8 mouse cellular contexts compared by ENCODE assay signal in the genomic region with DNA sequence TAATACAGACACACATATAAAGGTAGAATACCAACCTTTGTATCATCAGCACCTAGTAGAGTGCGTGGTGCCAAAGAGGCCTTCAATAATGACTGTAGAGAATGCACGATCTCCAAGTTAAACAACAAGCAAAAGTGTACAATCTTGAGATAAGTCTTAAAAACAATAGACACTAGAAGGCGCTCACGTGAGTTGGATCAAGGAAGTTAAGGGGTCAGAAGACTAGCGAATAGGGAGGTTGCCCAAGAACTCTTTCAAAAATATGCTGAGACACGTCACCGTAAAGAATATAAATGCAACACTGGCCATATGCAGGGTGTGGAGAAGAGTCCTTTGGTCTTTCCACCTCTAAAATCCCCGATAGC. TPM values are rescaled to one million over a fixed set of nuclear protein-coding genes. Genes with fewer than 3 reads are reported as not detected.
DNase-seq lines count a peak whose midpoint lies in the region; ATAC-seq and TF ChIP-seq lines count a peak whose summit lies in the region.

No protein-coding gene starts in this region.

- H3K27ac ChIP-seq in embryonic facial prominence, embryonic 14.5 days (replicated peaks; ENCODE audit: low read depth, low read length) = peak overlapping the region; percentile 80
- peak overlapping the region; percentile 84 for H3K27ac ChIP-seq in midbrain, postnatal 0 days (ENCODE audit: low read depth, low read length)

- H3K9me3 ChIP-seq in embryonic facial prominence, embryonic 14.5 days (ENCODE audit: control insufficient read depth, low read length) = no peaks in the 10 kb centered on the region
- no peaks in the 10 kb centered on the region for H3K9me3 ChIP-seq in midbrain, postnatal 0 days (ENCODE audit: low read length)

- H3K4me3 ChIP-seq in embryonic facial prominence, embryonic 14.5 days (ENCODE audit: low read depth, low read length) = peak overlapping the region; percentile 66
- peak overlapping the region; percentile 82 for H3K4me3 ChIP-seq in midbrain, postnatal 0 days (ENCODE audit: low read depth, low read length)

- H3K36me3 ChIP-seq in embryonic facial prominence, embryonic 14.5 days (ENCODE audit: control insufficient read depth, insufficient read depth, low read length) = no peaks in the 10 kb centered on the region
- no peaks in the 10 kb centered on the region for H3K36me3 ChIP-seq in midbrain, postnatal 0 days (ENCODE audit: insufficient read depth, low read length)

- peaks cover 16% of the 10 kb centered on the region for H3K4me1 ChIP-seq in embryonic facial prominence, embryonic 14.5 days (ENCODE audit: control insufficient read depth, insufficient read depth, low read length)
- H3K4me1 ChIP-seq in midbrain, postnatal 0 days (ENCODE audit: insufficient read depth, low read length) = peaks cover 13% of the 10 kb centered on the region; the same call in 1 of the 2 replicates

- 10% methylated on average over 8 of the region's 8 CpGs for WGBS in embryonic facial prominence, embryonic 14.5 days
- 8% methylated on average over 8 of the region's 8 CpGs for WGBS in midbrain, postnatal 0 days

- TF ChIP-seq CTCF in midbrain, postnatal 0 days (IDR thresholded peaks at IDR 0.05) = peak; percentile 49

- no peak for ATAC-seq in embryonic facial prominence, embryonic 14.5 days (ENCODE audit: low read depth)
- no peak for ATAC-seq in midbrain, postnatal 0 days (ENCODE audit: low FRiP score)

- peak overlapping the region; percentile 81 for H3K9ac ChIP-seq in embryonic facial prominence, embryonic 14.5 days (ENCODE audit: low read depth, low read length)
- H3K9ac ChIP-seq in midbrain, postnatal 0 days (replicated peaks; ENCODE audit: low read length, poor library complexity, severe bottlenecking) = peak overlapping the region; percentile 91

- H3K27me3 ChIP-seq in embryonic facial prominence, embryonic 14.5 days (replicated peaks; ENCODE audit: control insufficient read depth, insufficient read depth, low read length) = no peaks in the 10 kb centered on the region
- no peaks in the 10 kb centered on the region for H3K27me3 ChIP-seq in midbrain, postnatal 0 days (ENCODE audit: insufficient read depth, low read length)

- H3K4me2 ChIP-seq in embryonic facial prominence, embryonic 14.5 days (ENCODE audit: low read depth, low read length) = peak overlapping the region; percentile 65
- peak overlapping the region; percentile 69 for H3K4me2 ChIP-seq in midbrain, postnatal 0 days (ENCODE audit: low read depth, low read length, poor library complexity, severe bottlenecking)

- DNase-seq in cerebellum, adult 9-10 months = peak; percentile 37
- DNase-seq in cerebellum, postnatal 14 days = no peak
- peak; percentile 75 for DNase-seq in 3T3-L1 (ENCODE audit: low read depth, low spot score)
- peak; percentile 70 for DNase-seq in embryonic facial prominence, embryonic 14.5 days (ENCODE audit: low spot score)
- peak; percentile 17 for DNase-seq in kidney, postnatal 14 days
- DNase-seq in midbrain, postnatal 0 days (ENCODE audit: low spot score) = peak; percentile 58
- no peak for DNase-seq in left cerebral cortex, adult 11 months (ENCODE audit: low spot score)
- no peak for DNase-seq in left cerebral cortex, adult 18-20 months (ENCODE audit: low spot score in 2 of 2)

RNA-seq across cellular contexts. Expression of a gene that starts 0.7 kb away (rescaled TPM):
- 19.1 and 30.3 TPM in 2 replicates for polyA plus RNA-seq in embryonic facial prominence, embryonic 14.5 days (2014; fragmentation: Nextera tagmentation; extraction: Ambion mirVana)
- total RNA-seq in midbrain, postnatal 0 days (2014; rRNA removed) = 14.0 and 17.9 TPM in 2 replicates
- 22.9 and 23.4 TPM in 2 replicates for polyA plus RNA-seq in midbrain, postnatal 0 days (2015; fragmentation: Nextera tagmentation; extraction: Ambion mirVana)
- total RNA-seq in left cerebral cortex, adult 18-20 months (2021) = 10 to 100 TPM; 19.3 to 19.7 TPM

RNA-seq across cellular contexts. Expression of a gene that starts 24.0 kb away (rescaled TPM):
- 19.5 and 20.4 TPM in 2 replicates for polyA plus RNA-seq in embryonic facial prominence, embryonic 14.5 days (2014; fragmentation: Nextera tagmentation; extraction: Ambion mirVana)
- 12.9 and 17.5 TPM in 2 replicates for total RNA-seq in midbrain, postnatal 0 days (2014; rRNA removed)
- 12.3 and 12.4 TPM in 2 replicates for polyA plus RNA-seq in midbrain, postnatal 0 days (2015; fragmentation: Nextera tagmentation; extraction: Ambion mirVana)
- total RNA-seq in left cerebral cortex, adult 18-20 months (2021) = 10 to 100 TPM; 18.8 to 20.7 TPM

RNA-seq across cellular contexts. Expression of a gene that starts 47.4 kb away (rescaled TPM):
- 0.30 and 0.75 TPM in 2 replicates for polyA plus RNA-seq in embryonic facial prominence, embryonic 14.5 days (2014; fragmentation: Nextera tagmentation; extraction: Ambion mirVana)
- 0.82 and 0.94 TPM in 2 replicates for total RNA-seq in midbrain, postnatal 0 days (2014; rRNA removed)
- 3.5 and 4.0 TPM in 2 replicates for polyA plus RNA-seq in midbrain, postnatal 0 days (2015; fragmentation: Nextera tagmentation; extraction: Ambion mirVana)
- total RNA-seq in left cerebral cortex, adult 18-20 months (2021) = under 1 TPM in 1 of 2 experiments, not detected in 1; 0.35 TPM

Comparison
In these comparisons a context has a peak if more than half of its experiments do, and no peak if none do; other contexts are left out.
1. DNase-seq: peak in cerebellum, adult 9-10 months (single experiment), 3T3-L1 (single experiment), embryonic facial prominence, embryonic 14.5 days (single experiment), kidney, postnatal 14 days (single experiment) and midbrain, postnatal 0 days (single experiment); none in cerebellum, postnatal 14 days (0 of 2), left cerebral cortex, adult 11 months (single experiment) and left cerebral cortex, adult 18-20 months (0 of 2).